Mouse (Mus musculus): ENCODE measurements around the gene Tcf20. TPM values are rescaled to one million over a fixed set of nuclear protein-coding genes. Genes with fewer than 3 reads are reported as not detected.

Tcf20 gene
- total and polyA plus RNA-seq, 2 experiments from 2014 or later: 3.0 to 36.7 TPM

DNA sequence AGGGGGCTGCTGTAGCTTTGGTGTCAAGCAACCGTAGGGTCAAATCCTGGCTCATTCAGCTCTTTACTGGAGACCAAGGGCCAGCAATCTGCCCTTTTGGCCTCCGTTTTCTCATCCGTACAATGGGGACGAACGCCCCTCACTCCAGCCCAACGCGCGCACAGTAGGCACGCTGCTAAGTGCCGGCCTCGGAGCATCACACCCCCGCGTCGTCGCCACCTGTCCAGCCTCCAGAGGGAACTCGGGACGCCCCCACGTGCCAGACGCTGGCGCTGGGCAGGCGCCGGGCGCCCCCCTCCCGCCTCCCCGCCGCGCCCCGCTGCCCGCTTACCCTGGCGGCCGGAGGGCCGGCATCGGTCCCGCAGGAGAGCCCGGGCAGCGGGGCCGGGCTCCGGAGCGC lies 24.6 kb downstream of the Tcf20 start:
- TF ChIP-seq EP300 (IDR thresholded peaks at IDR 0.05; ENCODE audit: low read depth): no peak
- no peak for TF ChIP-seq CTCF (IDR thresholded peaks at IDR 0.05; ENCODE audit: low read depth)

DNA sequence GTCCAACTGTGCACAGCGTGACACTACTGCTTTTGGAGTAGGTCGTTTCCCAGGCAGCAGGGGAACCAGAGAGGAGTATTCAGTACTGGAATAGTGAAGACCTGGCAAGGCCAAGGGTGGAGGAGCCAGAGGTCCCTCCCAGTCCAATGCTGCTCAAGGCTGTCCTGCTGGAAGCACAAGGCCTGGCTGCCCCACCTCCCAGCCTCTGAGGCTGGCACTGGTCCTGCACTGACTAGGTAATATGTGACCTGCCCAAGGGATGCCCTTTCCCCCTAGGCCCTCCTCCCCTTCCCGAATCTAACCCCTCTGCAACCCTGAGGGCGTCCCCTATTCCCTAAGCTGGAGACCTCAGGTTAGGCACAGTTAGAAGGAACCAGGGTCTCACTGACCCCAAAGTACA lies 25.1 kb downstream of the Tcf20 start:
- ATAC-seq (ENCODE audit: insufficient read depth, low read depth): no peak
- Histone ChIP-seq H3K4me1 (ENCODE audit: control insufficient read depth, insufficient read depth) (peaks cover 23% of the 10 kb centered on the region), H3K27ac (ENCODE audit: low read depth) (no peak overlapping the region), H3K27me3 (ENCODE audit: control insufficient read depth, insufficient read depth, low read length) (peaks cover 34% of the 10 kb centered on the region; the same call in 1 of the 2 replicates), H3K9me3 (replicated peaks; ENCODE audit: control insufficient read depth, low read length) (no peaks in the 10 kb centered on the region), H3K9ac (replicated peaks; ENCODE audit: low read depth, low read length) (no peak overlapping the region), H3K4me2 (ENCODE audit: low read depth, low read length) (no peak overlapping the region), H3K36me3 (replicated peaks; ENCODE audit: control insufficient read depth, insufficient read depth, low read length) (no peaks in the 10 kb centered on the region), H3K4me3 (ENCODE audit: low read depth, low read length) (no peak overlapping the region)
- no peak for TF ChIP-seq CTCF (IDR thresholded peaks at IDR 0.05; ENCODE audit: low read depth)
- no peak for TF ChIP-seq EP300 (IDR thresholded peaks at IDR 0.05; ENCODE audit: low read depth)
- 52% methylated on average over 4 of the region's 4 CpGs for WGBS
- DNase-seq (ENCODE audit: low spot score): no peak

More for the DNA sequence above, 24.6 kb downstream of the Tcf20 start:
- Histone ChIP-seq H3K9ac (replicated peaks; ENCODE audit: low read depth, low read length) (peak overlapping the region; percentile 40; the same call in 1 of the 2 replicates), H3K36me3 (replicated peaks; ENCODE audit: control insufficient read depth, insufficient read depth, low read length) (no peaks in the 10 kb centered on the region), H3K4me2 (ENCODE audit: low read depth, low read length) (peak overlapping the region; percentile 88), H3K4me1 (ENCODE audit: control insufficient read depth, insufficient read depth) (peaks cover 22% of the 10 kb centered on the region), H3K9me3 (replicated peaks; ENCODE audit: control insufficient read depth, low read length) (no peaks in the 10 kb centered on the region), H3K4me3 (ENCODE audit: low read depth, low read length) (peak overlapping the region; percentile 46), H3K27me3 (ENCODE audit: control insufficient read depth, insufficient read depth, low read length) (peaks cover 40% of the 10 kb centered on the region), H3K27ac (ENCODE audit: low read depth) (no peak overlapping the region)
- 2% methylated on average over 39 of the region's 39 CpGs for WGBS
- no peak for ATAC-seq (ENCODE audit: insufficient read depth, low read depth)
- DNase-seq (ENCODE audit: low spot score): no peak

DNA sequence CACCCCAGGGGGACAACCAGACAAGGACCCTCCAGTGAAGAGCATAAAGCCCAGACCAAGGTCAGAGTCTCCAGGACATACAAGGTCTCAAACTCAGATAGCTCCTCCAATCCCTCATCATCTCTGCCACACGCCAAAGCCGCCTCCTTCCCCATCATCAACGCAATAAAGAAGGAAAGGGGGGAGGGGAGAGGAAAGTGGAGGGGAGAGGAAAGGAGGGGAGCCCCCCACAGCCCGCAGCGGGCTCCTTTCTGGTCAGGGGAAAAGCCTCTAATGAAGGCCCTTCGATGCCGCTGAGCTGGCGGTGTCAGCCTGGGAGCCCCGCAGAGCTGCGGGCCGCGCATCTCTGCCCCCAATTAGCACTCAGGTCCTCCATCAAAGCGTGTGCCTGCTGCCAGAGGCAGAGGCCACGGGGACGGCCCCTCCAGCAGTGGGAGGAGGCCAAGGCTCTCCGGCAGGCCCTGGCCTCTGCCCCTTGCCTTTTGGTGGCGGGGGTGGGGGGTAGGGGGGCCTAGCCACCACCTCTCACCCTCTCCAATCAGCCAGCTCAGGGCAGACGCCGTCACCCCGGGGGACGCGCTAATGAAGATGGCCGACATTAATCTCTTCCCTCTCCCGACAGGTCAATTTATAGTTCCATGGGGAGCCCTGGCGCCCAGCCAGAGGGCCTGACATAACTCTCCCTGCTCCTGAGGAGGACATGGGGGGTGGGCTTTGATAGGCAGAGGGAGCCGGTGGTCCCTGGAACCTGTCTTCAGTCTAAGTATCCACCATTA lies 26.7 kb downstream of the Tcf20 start:
- H3K9ac ChIP-seq (replicated peaks; ENCODE audit: low read depth, low read length): no peak overlapping the region; the same call in 1 of the 2 replicates
- H3K4me2 ChIP-seq (ENCODE audit: low read depth, low read length): peak overlapping the region; percentile 48
- WGBS: 7% methylated on average over 25 of the region's 26 CpGs
- H3K4me3 ChIP-seq (ENCODE audit: low read depth, low read length): peak overlapping the region; percentile 19
- no peak for TF ChIP-seq CTCF (IDR thresholded peaks at IDR 0.05; ENCODE audit: low read depth)
- TF ChIP-seq EP300 (IDR thresholded peaks at IDR 0.05; ENCODE audit: low read depth): no peak
- no peaks in the 10 kb centered on the region for H3K36me3 ChIP-seq (replicated peaks; ENCODE audit: control insufficient read depth, insufficient read depth, low read length)
- no peaks in the 10 kb centered on the region for H3K9me3 ChIP-seq (replicated peaks; ENCODE audit: control insufficient read depth, low read length)
- no peak overlapping the region for H3K27ac ChIP-seq (ENCODE audit: low read depth)
- peaks cover 23% of the 10 kb centered on the region for H3K4me1 ChIP-seq (ENCODE audit: control insufficient read depth, insufficient read depth)
- ATAC-seq (ENCODE audit: insufficient read depth, low read depth): no peak
- no peak for DNase-seq (ENCODE audit: low spot score)
- peaks cover 34% of the 10 kb centered on the region; the same call in 1 of the 2 replicates for H3K27me3 ChIP-seq (ENCODE audit: control insufficient read depth, insufficient read depth, low read length)

- ATAC-seq (ENCODE audit: insufficient read depth, low read depth) (no peak), DNase-seq (ENCODE audit: low spot score) (no peak)
- Histone ChIP-seq H3K9me3 (replicated peaks; ENCODE audit: control insufficient read depth, low read length) (no peaks in the 10 kb centered on the region), H3K4me1 (ENCODE audit: control insufficient read depth, insufficient read depth) (peaks cover 23% of the 10 kb centered on the region), H3K9ac (replicated peaks; ENCODE audit: low read depth, low read length) (no peak overlapping the region), H3K27me3 (ENCODE audit: control insufficient read depth, insufficient read depth, low read length) (peaks cover 34% of the 10 kb centered on the region; the same call in 1 of the 2 replicates), H3K36me3 (replicated peaks; ENCODE audit: control insufficient read depth, insufficient read depth, low read length) (no peaks in the 10 kb centered on the region), H3K4me2 (ENCODE audit: low read depth, low read length) (peak overlapping the region; percentile 53), H3K27ac (ENCODE audit: low read depth) (no peak overlapping the region), H3K4me3 (ENCODE audit: low read depth, low read length) (no peak overlapping the region)
- TF ChIP-seq EP300 (IDR thresholded peaks at IDR 0.05; ENCODE audit: low read depth): no peak
- 25% methylated on average over 12 of the region's 12 CpGs for WGBS
Measured at GRCm38 (mm10) chr15:82959151-82959550, 28.5 kb downstream of the Tcf20 start.

DNA sequence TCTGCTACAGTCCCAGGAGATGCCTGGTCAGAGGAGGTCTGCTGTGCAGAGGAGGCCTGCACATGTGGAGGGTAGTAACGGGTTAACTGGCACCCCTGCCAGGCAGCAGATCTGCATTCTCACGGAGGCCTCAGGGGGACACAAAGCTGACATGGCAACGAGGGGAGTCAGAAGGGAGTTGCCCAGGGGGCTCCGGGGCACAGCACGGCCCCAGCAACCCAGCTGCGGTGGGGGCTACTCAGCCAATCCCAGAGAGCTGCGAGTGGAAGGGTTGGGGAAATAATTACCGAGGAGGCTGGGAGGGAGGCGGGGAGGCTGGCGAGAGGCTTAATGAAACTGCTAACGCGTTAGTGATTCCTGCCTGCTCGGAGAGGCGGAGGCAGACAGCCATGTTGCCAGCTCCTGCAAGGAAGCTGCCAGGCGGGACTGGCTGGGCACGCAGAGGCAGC lies 29.4 kb downstream of the Tcf20 start:
- peak overlapping the region; percentile 53 for H3K4me2 ChIP-seq (ENCODE audit: low read depth, low read length)
- WGBS: 15% methylated on average over 16 of the region's 16 CpGs
- peaks cover 39% of the 10 kb centered on the region; the same call in 1 of the 2 replicates for H3K27me3 ChIP-seq (ENCODE audit: control insufficient read depth, insufficient read depth, low read length)
- no peak overlapping the region; the same call in 1 of the 2 replicates for H3K9ac ChIP-seq (replicated peaks; ENCODE audit: low read depth, low read length)
- DNase-seq (ENCODE audit: low spot score) (no peak), ATAC-seq (ENCODE audit: insufficient read depth, low read depth) (0 out of 2 replicates have a peak, but pooled peaks have one; percentile 19)
- H3K4me3 ChIP-seq (ENCODE audit: low read depth, low read length): peak overlapping the region; percentile 27
- no peaks in the 10 kb centered on the region for H3K36me3 ChIP-seq (replicated peaks; ENCODE audit: control insufficient read depth, insufficient read depth, low read length)
- peaks cover 23% of the 10 kb centered on the region for H3K4me1 ChIP-seq (ENCODE audit: control insufficient read depth, insufficient read depth)
- no peak for TF ChIP-seq EP300 (IDR thresholded peaks at IDR 0.05; ENCODE audit: low read depth)
- TF ChIP-seq CTCF (IDR thresholded peaks at IDR 0.05; ENCODE audit: low read depth): no peak
- H3K9me3 ChIP-seq (replicated peaks; ENCODE audit: control insufficient read depth, low read length): no peaks in the 10 kb centered on the region
- no peak overlapping the region for H3K27ac ChIP-seq (ENCODE audit: low read depth)
